Mouse (Mus musculus): ENCODE data around the gene Fgfr2.

GRCm38 (mm10) chr7:131007221-131007620 is 2115.9 kb downstream of the Fgfr2 start:
- TF ChIP-seq CTCF (IDR thresholded peaks at IDR 0.05; ENCODE audit: control insufficient read depth, insufficient read depth, insufficient replicate concordance, low read depth, low read length): no peak
- no peak for TF ChIP-seq POLR2A (IDR thresholded peaks at IDR 0.05; ENCODE audit: control insufficient read depth, low read depth, low read length)
